Mouse (Mus musculus) liver, postnatal 0 days (tissue): Measurements from ENCODE around the gene Edc4. TPM values are rescaled to one million over a fixed set of nuclear protein-coding genes. Genes with fewer than 3 reads are reported as not detected.
A peak's percentile ranks its signal among the peaks of the same experiment; 100 is the strongest.

Experiments used
- ATAC-seq: fragments of 200-750 bp; cut with Nextera tagmentation; 2 replicates; pipeline ENCODE4 v1.8.0; 2017; ENCODE audit warnings: mild to moderate bottlenecking, moderate library complexity
- DNase-seq: peaks from one replicate; pipeline ENCODE4 v3.0.0-alpha.2; 2016
- H3K27ac ChIP-seq: fragments of 300-500 bp; sonication (generic); 2 replicates; pipeline ENCODE4 v1.5.1; 2014; ENCODE audit warnings: antibody characterized with exemption, moderate library complexity, mild to moderate bottlenecking, low read depth
- H3K27me3 ChIP-seq: fragments of 300-500 bp; sonication (generic); 2 replicates; pipeline ENCODE4 v1.6.1; 2014; ENCODE audit warnings: low read length, control low read depth, mixed read lengths; ENCODE audit not compliant: insufficient read depth
- H3K36me3 ChIP-seq: fragments of 300-500 bp; sonication (generic); replicated peaks from 2 replicates; pipeline ENCODE4 v1.6.1; 2014; ENCODE audit warnings: mild to moderate bottlenecking, control low read depth, low read length, moderate library complexity, mixed read lengths; ENCODE audit not compliant: insufficient read depth
- H3K4me1 ChIP-seq: fragments of 300-500 bp; sonication (generic); 2 replicates; pipeline ENCODE4 v1.6.1; 2014; ENCODE audit warnings: antibody characterized with exemption, mild to moderate bottlenecking, control low read depth; ENCODE audit not compliant: insufficient read depth
- H3K4me2 ChIP-seq: fragments of 300-500 bp; sonication (generic); 2 replicates; pipeline ENCODE4 v1.6.1; 2014; ENCODE audit warnings: low read depth, mild to moderate bottlenecking, low read length, moderate library complexity, mixed read lengths
- H3K4me3 ChIP-seq: fragments of 300-500 bp; sonication (generic); 2 replicates; pipeline ENCODE4 v1.5.1; 2014; ENCODE audit warnings: low read depth, low read length
- H3K9ac ChIP-seq: fragments of 300-500 bp; sonication (generic); replicated peaks from 2 replicates; pipeline ENCODE4 v1.6.1; 2014; ENCODE audit warnings: mild to moderate bottlenecking, moderate library complexity
- H3K9me3 ChIP-seq: fragments of 300-500 bp; sonication (generic); 2 replicates; pipeline ENCODE4 v1.6.1; 2016; ENCODE audit warnings: mild to moderate bottlenecking, control low read depth, low read length, mixed read lengths
- CTCF ChIP-seq: sonication (generic); IDR thresholded peaks from 2 replicates; pipeline ENCODE4 v1.5.1; 2016; ENCODE audit warnings: antibody characterized with exemption, low read depth
- EP300 ChIP-seq: IDR thresholded peaks from 2 replicates; pipeline ENCODE4 v1.6.1; 2016; ENCODE audit warnings: antibody characterized with exemption, low read depth, mild to moderate bottlenecking
- WGBS: fragments of 180-500 bp; shearing (Covaris S2); extraction: QIAGEN DNeasy Blood & Tissue Kit; methylation state at CpG from one replicate; pipeline ENCODE4 v1.1.7; 2014; ENCODE audit not compliant: insufficient replicate concordance; 5-methylcytosine and 5-hydroxymethylcytosine counted together
- polyA plus RNA-seq: library from polyadenylated mRNA; unstranded; fragments of >200 nt; fragmentation: Nextera tagmentation; extraction: Ambion mirVana; gene quantifications from 2 replicates; pipeline ENCODE4 v1.2.1, GENCODE M21; 2015

Gene Edc4
- polyA plus RNA-seq, 1 experiment from 2014 or later: 7.2 TPM

GRCm38 (mm10) chr8:105854715-105855216 is 25.9 kb upstream of the Edc4 start, which contains the start of gene Thap11:
TSS of gene Thap11 (plus strand) at chr8:105855132.
- TF ChIP-seq CTCF (peak; percentile 93), EP300 (peak; percentile 52; the same call in 1 of the 2 replicates)
- Histone ChIP-seq H3K4me2 (peak within 1 kb of the TSS; percentile 100), H3K4me1 (peaks cover 46% of the 10 kb centered on the region), H3K9me3 (no peaks in the 10 kb centered on the region), H3K4me3 (peak within 1 kb of the TSS; percentile 76), H3K9ac (peak within 1 kb of the TSS; percentile 82), H3K27ac (peak within 1 kb of the TSS; percentile 90), H3K36me3 (no peaks in the 10 kb centered on the region), H3K27me3 (no peaks in the 10 kb centered on the region)
- DNase-seq (peak; percentile 96), ATAC-seq (peak; percentile 90)
- WGBS: under 1% methylated on average over 43 of the region's 43 CpGs

DNA sequence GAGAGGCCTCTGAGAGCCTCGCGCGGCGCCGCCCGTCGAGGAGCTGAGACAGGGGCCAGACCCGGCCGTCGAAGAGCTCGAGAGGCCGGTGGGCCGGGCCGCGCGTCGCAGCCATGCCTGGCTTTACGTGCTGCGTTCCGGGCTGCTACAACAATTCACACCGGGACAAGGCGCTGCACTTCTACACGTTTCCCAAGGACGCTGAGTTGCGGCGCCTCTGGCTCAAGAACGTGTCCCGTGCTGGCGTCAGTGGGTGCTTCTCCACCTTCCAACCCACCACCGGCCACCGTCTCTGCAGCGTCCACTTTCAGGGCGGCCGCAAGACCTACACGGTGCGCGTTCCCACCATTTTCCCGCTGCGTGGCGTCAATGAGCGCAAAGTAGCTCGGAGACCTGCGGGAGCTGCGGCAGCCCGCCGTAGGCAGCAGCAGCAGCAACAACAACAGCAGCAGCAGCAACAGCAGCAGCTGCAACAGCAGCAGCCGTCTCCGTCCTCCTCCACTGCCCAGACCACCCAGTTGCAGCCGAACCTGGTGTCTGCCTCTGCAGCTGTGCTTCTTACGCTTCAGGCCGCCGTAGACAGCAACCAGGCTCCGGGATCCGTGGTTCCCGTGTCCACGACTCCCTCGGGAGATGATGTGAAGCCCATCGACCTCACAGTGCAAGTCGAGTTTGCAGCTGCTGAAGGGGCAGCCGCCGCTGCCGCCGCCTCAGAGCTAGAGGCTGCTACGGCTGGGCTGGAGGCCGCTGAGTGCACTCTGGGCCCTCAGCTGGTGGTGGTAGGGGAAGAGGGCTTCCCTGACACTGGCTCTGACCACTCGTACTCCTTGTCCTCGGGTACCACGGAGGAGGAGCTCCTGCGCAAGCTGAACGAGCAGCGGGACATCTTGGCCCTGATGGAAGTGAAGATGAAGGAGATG is 25.2 kb upstream of the Edc4 start:
- Histone ChIP-seq H3K27me3 (no peaks in the 10 kb centered on the region), H3K4me1 (peaks cover 46% of the 10 kb centered on the region), H3K36me3 (no peaks in the 10 kb centered on the region), H3K4me3 (peak overlapping the region; percentile 76), H3K9ac (peak overlapping the region; percentile 82), H3K9me3 (no peaks in the 10 kb centered on the region), H3K4me2 (peak overlapping the region; percentile 100), H3K27ac (peak overlapping the region; percentile 90)
- DNase-seq (peak; percentile 59), ATAC-seq (peak; percentile 38)
- TF ChIP-seq EP300: no peak
- peak; percentile 10; the same call in 1 of the 2 replicates for TF ChIP-seq CTCF
- WGBS: under 1% methylated on average over 71 of the region's 71 CpGs

DNA sequence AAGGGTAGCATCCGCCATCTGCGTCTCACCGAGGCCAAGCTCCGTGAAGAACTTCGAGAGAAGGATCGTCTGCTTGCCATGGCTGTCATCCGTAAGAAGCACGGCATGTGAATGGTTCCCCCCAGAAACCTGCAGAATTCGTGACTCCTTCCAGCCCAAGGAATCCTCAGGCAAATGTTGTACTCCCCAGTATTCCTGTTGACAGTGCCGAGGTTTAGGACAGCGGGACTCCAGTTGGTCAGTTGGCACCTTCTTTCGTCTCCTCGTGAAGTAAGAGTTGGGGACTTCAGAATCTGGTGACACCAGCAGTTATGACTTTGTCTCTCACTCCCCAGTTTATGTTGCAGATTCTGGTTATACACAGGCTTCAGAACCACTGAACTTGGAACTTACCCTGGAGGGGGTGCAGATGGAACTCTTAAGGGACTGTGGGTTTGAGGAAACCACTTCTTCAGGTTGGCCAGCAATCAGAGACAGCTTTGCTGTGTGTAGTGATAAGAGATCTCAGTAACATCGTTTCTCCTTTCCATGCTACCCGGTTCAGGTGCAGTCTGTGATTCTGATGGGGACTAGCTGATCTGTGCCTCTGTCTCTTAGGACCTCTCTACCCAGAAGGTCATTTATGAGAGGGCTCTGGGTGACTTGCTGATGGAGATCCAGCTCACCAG is 24.4 kb upstream of the Edc4 start:
- Histone ChIP-seq H3K27ac (peak overlapping the region; percentile 90), H3K4me2 (peak overlapping the region; percentile 100), H3K9me3 (no peaks in the 10 kb centered on the region), H3K4me3 (peak overlapping the region; percentile 76), H3K27me3 (no peaks in the 10 kb centered on the region), H3K4me1 (peaks cover 46% of the 10 kb centered on the region), H3K9ac (peak overlapping the region; percentile 82), H3K36me3 (no peaks in the 10 kb centered on the region)
- no peak for DNase-seq
- 17% methylated on average over 15 of the region's 15 CpGs for WGBS
- ATAC-seq: no peak
- no peak for TF ChIP-seq CTCF
- no peak for TF ChIP-seq EP300

DNA sequence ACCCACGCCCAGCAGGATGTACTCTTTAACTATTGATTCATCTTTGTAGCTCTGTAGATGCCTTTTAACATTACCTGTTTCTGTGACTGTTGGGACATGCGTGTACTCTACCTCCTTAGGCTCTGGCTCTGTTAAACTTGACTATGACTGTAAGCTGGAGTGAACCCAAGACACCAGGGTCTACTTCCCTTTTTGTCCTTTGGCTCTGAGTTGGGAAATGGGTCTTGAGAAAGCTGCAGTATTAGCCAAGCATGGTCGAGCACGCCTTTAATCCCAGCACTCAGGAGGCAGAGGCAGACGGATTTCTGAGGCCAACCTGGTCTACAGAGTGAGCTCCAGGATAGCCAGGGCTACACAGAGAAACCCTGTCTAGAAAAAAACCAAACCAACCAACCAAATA is 22.2 kb upstream of the Edc4 start:
- DNase-seq (peak; percentile 44), ATAC-seq (no peak)
- Histone ChIP-seq H3K4me1 (peaks cover 56% of the 10 kb centered on the region), H3K27ac (peak overlapping the region; percentile 95), H3K4me2 (peak overlapping the region; percentile 100; the same call in 1 of the 2 replicates), H3K9me3 (no peaks in the 10 kb centered on the region), H3K9ac (no peak overlapping the region), H3K4me3 (no peak overlapping the region), H3K27me3 (no peaks in the 10 kb centered on the region), H3K36me3 (no peaks in the 10 kb centered on the region)
- 55% methylated on average over 5 of the region's 5 CpGs for WGBS
- TF ChIP-seq EP300 (no peak), CTCF (no peak)

DNA sequence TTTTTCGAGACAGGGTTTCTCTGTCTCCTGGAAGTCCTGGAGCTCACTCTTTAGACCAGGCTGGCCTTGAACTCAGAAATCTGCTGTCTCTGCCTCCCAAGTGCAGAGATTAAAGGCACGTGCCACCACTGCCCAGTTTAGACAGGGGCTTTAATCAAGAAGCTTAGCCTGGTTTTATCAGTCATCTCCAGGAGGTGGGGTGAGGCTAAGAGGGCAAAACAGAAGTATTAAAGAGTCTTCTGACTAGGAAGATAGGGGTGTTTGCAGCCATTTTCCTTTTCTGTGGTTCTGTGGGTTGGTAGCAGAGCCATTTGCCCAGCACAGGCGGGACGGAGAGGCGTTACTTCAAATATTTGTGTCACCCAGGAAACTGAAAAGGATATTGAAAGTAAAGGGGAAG is 21.4 kb upstream of the Edc4 start:
- peak overlapping the region; percentile 95 for H3K27ac ChIP-seq
- ATAC-seq (no peak), DNase-seq (no peak)
- peak overlapping the region; percentile 96 for H3K9ac ChIP-seq
- peak; percentile 85 for TF ChIP-seq EP300
- no peak for TF ChIP-seq CTCF
- peak overlapping the region; percentile 100 for H3K4me2 ChIP-seq
- peaks cover 56% of the 10 kb centered on the region for H3K4me1 ChIP-seq
- H3K27me3 ChIP-seq: no peaks in the 10 kb centered on the region
- H3K9me3 ChIP-seq: no peaks in the 10 kb centered on the region
- 37% methylated on average over 5 of the region's 5 CpGs for WGBS
- no peaks in the 10 kb centered on the region; the same call in 1 of the 2 replicates for H3K36me3 ChIP-seq
- peak overlapping the region; percentile 89 for H3K4me3 ChIP-seq
